Mouse (Mus musculus): ENCODE measurements around the gene Cox4i1.

GRCm38 (mm10) chr8:120686576-120686975 is 18.6 kb downstream of the Cox4i1 start:
- TF ChIP-seq CTCF (IDR thresholded peaks at IDR 0.05) = no peak
- no peak for TF ChIP-seq EP300 (IDR thresholded peaks at IDR 0.05; ENCODE audit: insufficient read depth, low read depth, low read length)
